Mouse (Mus musculus): ENCODE measurements around the gene Irx4.

- no peak for TF ChIP-seq POLR2A (IDR thresholded peaks at IDR 0.05; ENCODE audit: borderline replicate concordance, low read depth, low read length)
- no peak for TF ChIP-seq CTCF (IDR thresholded peaks at IDR 0.05; ENCODE audit: low read depth, low read length)
Measured at GRCm38 (mm10) chr13:73214301-73214700, 46.0 kb upstream of the Irx4 start.

Data from bone marrow macrophage, adult 2 months (primary cell).